Mouse (Mus musculus) ES-E14 (cell line): ENCODE data around the gene Gpsm2. TPM values are rescaled to one million over a fixed set of nuclear protein-coding genes. Genes with fewer than 3 reads are reported as not detected.
"Not testable (repeated sequence)": the region's sequence is repeated elsewhere in the genome, so short reads cannot be mapped to it uniquely, and the experiment has no call there.

Source experiments
- DNase-seq: peaks from one replicate; pipeline ENCODE4 v3.0.0-alpha.2; 2013; ENCODE audit warnings: low read depth, low spot score
- H3K27ac ChIP-seq: 2 replicates; pipeline ENCODE4 v1.5.1; 2012; ENCODE audit warnings: low read depth, mild to moderate bottlenecking, low read length, moderate library complexity, mixed read lengths; ENCODE audit not compliant: poor library complexity, insufficient read depth, severe bottlenecking
- H3K36me3 ChIP-seq: 2 replicates; pipeline ENCODE4 v1.6.1; 2012; ENCODE audit warnings: mild to moderate bottlenecking, low read length, moderate library complexity, mixed read lengths; ENCODE audit not compliant: control insufficient read depth, poor library complexity, insufficient read depth, severe bottlenecking
- H3K4me1 ChIP-seq, 2 experiments: fragments of 150-350 bp in 1 of 2; sonication (generic) in 1 of 2; 2 replicates each; pipeline ENCODE4 v1.6.1; 2012; ENCODE audit warnings: low read length in 2 of 2, mild to moderate bottlenecking in 1 of 2, mixed read lengths in 1 of 2; ENCODE audit not compliant: control insufficient read depth in 2 of 2, insufficient read depth in 2 of 2, poor library complexity in 1 of 2
- H3K4me3 ChIP-seq, 2 experiments: fragments of 150-350 bp in 1 of 2; sonication (generic) in 1 of 2; 2 replicates each; pipeline ENCODE4 v1.5.1; 2012; ENCODE audit warnings: low read length in 2 of 2, low read depth in 1 of 2, mild to moderate bottlenecking in 1 of 2, mixed read lengths in 1 of 2; ENCODE audit not compliant: insufficient read depth in 1 of 2, poor library complexity in 1 of 2, severe bottlenecking in 1 of 2
- H3K9ac ChIP-seq: 2 replicates; pipeline ENCODE4 v1.6.1; 2012; ENCODE audit warnings: low read depth, mild to moderate bottlenecking, low read length, mixed read lengths; ENCODE audit not compliant: poor library complexity, insufficient read depth, severe bottlenecking
- H3K9me3 ChIP-seq: fragments of 150-350 bp; sonication (generic); 2 replicates; pipeline ENCODE4 v1.6.1; 2012; ENCODE audit warnings: low read depth, mild to moderate bottlenecking, low read length; ENCODE audit not compliant: control insufficient read depth, insufficient read depth
- CHD2 ChIP-seq: IDR thresholded peaks from 2 replicates; pipeline ENCODE4 v1.6.1; 2014; ENCODE audit warnings: mild to moderate bottlenecking, low read depth, low read length, inconsistent platforms
- HCFC1 ChIP-seq: IDR thresholded peaks from 2 replicates; pipeline ENCODE4 v1.6.1; 2012; ENCODE audit warnings: low read length, inconsistent platforms, borderline replicate concordance; ENCODE audit not compliant: insufficient read depth
- MAFK ChIP-seq: IDR thresholded peaks from 2 replicates; pipeline ENCODE4 v1.6.1; 2014; ENCODE audit warnings: mild to moderate bottlenecking, low read depth, low read length, inconsistent platforms; ENCODE audit not compliant: insufficient read depth
- ZC3H11A ChIP-seq: IDR thresholded peaks from 2 replicates; pipeline ENCODE4 v1.6.1; 2012; ENCODE audit warnings: low read depth, mild to moderate bottlenecking, inconsistent platforms, low read length, borderline replicate concordance
- ZNF384 ChIP-seq: IDR thresholded peaks from 2 replicates; pipeline ENCODE4 v1.6.1; 2012; ENCODE audit warnings: low read depth, low read length, inconsistent platforms
- in situ Hi-C, 2 experiments: fragments of 600-800 bp; cut with MboI; formaldehyde crosslinking; loops; one replicate each; pipeline ENCODE4 v1.15.1; 2025; ENCODE audit warnings: low sequenced_read_pairs in 2 of 2, inconsistent platforms in 1 of 2; ENCODE audit not compliant: unreplicated experiment in 2 of 2
- total RNA-seq: library from RNA; depleted of rRNA; stranded (reverse); fragments of 300-350 nt; gene quantifications from 2 replicates; pipeline ENCODE4 v1.2.3, GENCODE M21; 2012

Gene Gpsm2
- total RNA-seq, 1 experiment: 16.2 TPM

DNA sequence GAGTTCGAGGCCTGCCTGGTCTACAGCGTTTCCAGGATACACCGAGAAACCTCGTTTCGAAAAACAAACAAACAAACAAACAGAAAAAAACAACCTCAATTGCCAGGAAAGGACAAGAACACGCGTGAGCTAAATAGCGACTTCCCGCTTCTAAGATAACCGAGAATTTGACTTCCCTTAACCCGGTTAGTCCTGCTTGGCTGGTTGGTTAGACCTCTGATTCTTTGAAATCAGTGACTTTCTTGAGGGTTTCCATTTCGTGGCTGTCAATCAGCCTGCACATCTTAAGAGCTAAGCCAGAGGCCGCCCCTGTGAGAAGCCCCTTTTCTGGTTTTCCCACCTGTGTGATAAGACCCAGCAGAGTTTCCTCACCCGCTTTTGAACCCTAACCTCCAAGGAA is 67.5 kb downstream of the Gpsm2 start:
- no peaks in the 10 kb centered on the region; the same call in 1 of the 2 replicates for H3K36me3 ChIP-seq
- in situ Hi-C loops: no loop called here
- TF ChIP-seq ZC3H11A (no peak), ZNF384 (no peak), CHD2 (no peak), MAFK (no peak), HCFC1 (no peak)
- peaks cover 4 to 5% of the 10 kb centered on the region in 2 experiments; a peak in 3 of 4 replicates for H3K4me1 ChIP-seq
- H3K9me3 ChIP-seq: no peaks in the 10 kb centered on the region
- H3K9ac ChIP-seq: peak overlapping the region; percentile 58; the same call in 1 of the 2 replicates
- peak overlapping the region; percentile 84 to 85 for H3K4me3 ChIP-seq
- DNase-seq: no peak
- H3K27ac ChIP-seq: no peak overlapping the region

DNA sequence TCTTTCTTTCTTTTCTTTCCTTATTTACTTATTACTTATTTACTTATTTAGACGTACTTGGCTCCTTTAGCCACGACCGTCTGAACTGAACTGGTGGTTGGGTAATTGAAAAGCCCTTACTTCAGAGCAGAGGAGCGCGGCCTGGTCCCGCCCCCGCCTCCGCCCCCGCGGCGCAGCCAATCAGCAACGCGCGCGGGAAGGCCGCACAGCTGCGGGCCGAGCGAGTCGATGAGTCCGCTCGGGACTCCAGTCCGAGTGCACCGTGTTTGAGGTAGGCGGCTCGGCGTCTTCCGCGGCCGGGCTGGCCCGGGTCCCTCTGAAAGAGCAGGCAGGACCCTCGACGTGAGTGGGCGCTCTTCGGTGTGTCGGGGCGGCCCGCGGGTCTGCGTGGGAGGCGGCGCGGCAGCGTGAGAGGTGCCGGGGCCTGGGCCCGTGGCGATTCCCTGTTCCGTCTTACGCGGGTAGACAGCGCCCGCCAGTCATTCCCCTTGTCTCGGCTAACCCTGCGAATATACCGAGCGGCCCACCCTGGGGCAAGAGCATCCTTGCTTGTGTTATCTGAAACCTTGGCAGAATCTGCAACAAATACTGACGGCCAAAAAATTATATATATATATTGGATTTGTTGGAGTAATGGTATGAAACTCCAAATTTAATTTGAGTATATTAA is 68.3 kb downstream of the Gpsm2 start, which contains the start of gene Clcc1:
TSS of gene Clcc1 (plus strand) at position 204 of the 670 bp plus-strand sequence.
- no peak within 1 kb of the TSS for H3K27ac ChIP-seq
- H3K4me3 ChIP-seq: peak within 1 kb of the TSS; percentile 84 to 85
- H3K9me3 ChIP-seq: no peaks in the 10 kb centered on the region
- TF ChIP-seq ZC3H11A: no peak
- no peak for TF ChIP-seq ZNF384
- TF ChIP-seq MAFK: no peak
- TF ChIP-seq CHD2: 0 out of 2 replicates have a peak, but pooled peaks have one; percentile 18
- peak; percentile 80 for TF ChIP-seq HCFC1
- in situ Hi-C loops: no loop called here
- peaks cover 4 to 5% of the 10 kb centered on the region in 2 experiments; a peak in 3 of 4 replicates for H3K4me1 ChIP-seq
- peak within 1 kb of the TSS; percentile 90 for H3K9ac ChIP-seq
- DNase-seq: peak; percentile 79
- H3K36me3 ChIP-seq: no peaks in the 10 kb centered on the region

DNA sequence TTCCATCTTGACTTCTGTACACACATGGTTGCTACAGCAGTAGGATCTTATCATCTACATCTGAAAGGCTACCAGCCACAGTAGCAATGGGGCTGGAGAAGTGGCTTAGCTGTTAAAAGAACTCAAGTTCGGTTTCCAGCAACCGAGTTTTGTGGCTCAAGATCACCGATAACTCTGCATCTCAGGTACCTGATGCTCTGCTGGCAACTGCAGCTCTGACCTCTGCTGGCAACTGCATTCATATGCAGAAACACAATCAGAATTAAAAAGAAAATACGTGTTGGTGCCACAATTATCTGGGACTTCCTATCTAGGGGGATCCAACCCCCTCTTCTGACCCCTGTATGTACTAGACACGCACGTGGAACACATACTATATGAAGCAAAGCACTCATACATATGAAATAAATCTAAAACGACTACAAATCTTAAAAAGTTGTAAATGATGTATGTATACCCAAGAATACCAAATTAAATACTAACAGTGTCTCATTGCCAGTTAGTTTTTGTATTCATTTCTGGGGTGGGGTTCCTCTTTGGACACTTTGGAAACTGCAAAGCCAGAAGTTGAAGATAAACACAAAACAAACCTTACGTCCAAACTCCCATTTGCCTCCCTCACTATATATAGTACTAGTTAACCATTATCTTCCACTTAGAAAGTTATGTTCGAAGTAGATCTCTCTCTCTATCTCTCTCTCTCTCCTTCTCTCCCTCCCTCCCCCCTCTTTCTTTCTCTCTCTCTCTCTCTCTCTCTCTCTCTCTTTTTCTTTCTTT is 69.1 kb downstream of the Gpsm2 start:
- no peak overlapping the region for H3K9ac ChIP-seq
- peak overlapping the region in 1 of 2 experiments; percentile 85; a peak in 2 of 4 replicates for H3K4me3 ChIP-seq

DNA sequence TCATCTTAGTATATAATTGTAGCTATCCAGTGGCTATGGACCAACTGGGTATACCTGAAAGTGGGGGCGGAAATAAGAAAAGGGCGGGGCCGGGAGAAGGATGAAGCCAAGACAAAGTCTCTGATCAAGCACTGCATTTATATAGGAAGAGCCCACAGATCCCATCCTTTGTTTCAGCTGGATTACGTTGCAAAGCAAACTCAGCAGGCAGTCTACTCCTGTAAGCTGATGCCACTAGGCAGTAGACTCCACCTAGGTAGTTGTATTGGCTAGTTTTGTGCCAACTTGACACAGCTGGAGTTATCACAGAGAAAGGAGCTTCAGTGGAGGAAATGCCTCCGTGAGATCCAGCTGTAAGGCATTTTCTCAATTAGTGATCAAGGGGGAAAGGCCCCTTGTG is 74.4 kb downstream of the Gpsm2 start:
- H3K36me3 ChIP-seq, H3K9me3 ChIP-seq, H3K9ac ChIP-seq, DNase-seq, H3K4me3 ChIP-seq, H3K27ac ChIP-seq, in situ Hi-C loops: not testable (repeated sequence)
- peaks cover 2 to 22% of the 10 kb centered on the region in 2 experiments; a peak in 2 of 4 replicates for H3K4me1 ChIP-seq

More for the DNA sequence above, 69.1 kb downstream of the Gpsm2 start:
- no peaks in the 10 kb centered on the region for H3K36me3 ChIP-seq
- in situ Hi-C loops: no loop called here
- H3K9me3 ChIP-seq: no peaks in the 10 kb centered on the region
- DNase-seq: no peak
- peaks cover 4 to 5% of the 10 kb centered on the region in 2 experiments; a peak in 3 of 4 replicates for H3K4me1 ChIP-seq
- TF ChIP-seq MAFK: no peak
- no peak for TF ChIP-seq ZNF384
- TF ChIP-seq HCFC1: no peak
- no peak for TF ChIP-seq ZC3H11A
- TF ChIP-seq CHD2: no peak
- H3K27ac ChIP-seq: no peak overlapping the region
